In the genomic region with DNA sequence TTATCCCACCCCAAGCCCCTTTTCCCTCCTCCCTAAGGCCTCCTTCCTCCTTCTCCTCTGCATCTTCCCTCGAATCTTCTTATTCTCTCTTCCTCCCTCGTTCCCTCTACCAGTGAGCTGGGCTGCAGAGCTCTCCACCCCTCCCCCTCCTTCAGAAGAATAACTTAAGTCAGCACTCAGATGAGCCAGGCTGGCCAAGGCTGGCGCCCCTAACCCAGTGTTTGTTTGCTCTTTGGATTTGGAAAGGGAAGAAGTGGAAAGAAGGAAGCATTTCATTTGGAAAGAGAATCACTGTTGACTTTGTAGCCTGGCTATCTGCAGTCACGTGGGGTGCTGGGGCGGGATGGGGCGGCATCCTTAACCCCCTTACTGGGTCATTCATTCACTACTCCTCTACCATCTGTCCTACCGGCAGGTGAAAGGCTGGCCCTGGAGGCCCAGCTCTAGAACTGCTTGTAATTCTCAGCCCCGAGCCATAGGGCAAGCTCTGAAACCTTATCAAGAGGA, we compare ENCODE assay signal across 8 mouse cellular contexts. TPM values are rescaled to one million over a fixed set of nuclear protein-coding genes. Genes with fewer than 3 reads are reported as not detected.
DNase-seq lines count a peak whose midpoint lies in the region; ATAC-seq lines count a peak whose summit lies in the region.

No protein-coding gene starts in this region.

- no peak for DNase-seq in heart, postnatal 25 days (ENCODE audit: low spot score)
- DNase-seq in hindbrain, embryonic 10.5 days (ENCODE audit: low spot score): no peak
- no peak for DNase-seq in adrenal gland, postnatal 14 days
- no peak for DNase-seq in frontal cortex, postnatal 10 days (ENCODE audit: low spot score in 2 of 2)

- H3K27ac ChIP-seq in heart, embryonic 11.5 days (ENCODE audit: low read depth, low read length): peak overlapping the region; percentile 7; the same call in 1 of the 2 replicates
- peak overlapping the region; percentile 33; the same call in 1 of the 2 replicates for H3K27ac ChIP-seq in brown adipose tissue, adult 24 weeks (replicated peaks; ENCODE audit: low read depth, low read length)
- peak overlapping the region; percentile 92 for H3K27ac ChIP-seq in hindbrain, embryonic 10.5 days
- peak overlapping the region; percentile 75 for H3K27ac ChIP-seq in limb, embryonic 12.5 days
- peak overlapping the region; percentile 89 for H3K27ac ChIP-seq in stomach, embryonic 15.5 days

- H3K36me3 ChIP-seq in heart, embryonic 11.5 days (ENCODE audit: control insufficient read depth, insufficient read depth, low read length): no peaks in the 10 kb centered on the region
- peaks cover 16% of the 10 kb centered on the region for H3K36me3 ChIP-seq in hindbrain, embryonic 10.5 days
- no peaks in the 10 kb centered on the region for H3K36me3 ChIP-seq in limb, embryonic 12.5 days
- H3K36me3 ChIP-seq in stomach, embryonic 15.5 days: no peaks in the 10 kb centered on the region

- H3K27me3 ChIP-seq in heart, embryonic 11.5 days (ENCODE audit: control insufficient read depth, insufficient read depth, low read length): 0 out of 2 replicates have a peak, but pooled peaks cover 3% of the 10 kb centered on the region
- peaks cover 6% of the 10 kb centered on the region; the same call in 1 of the 2 replicates for H3K27me3 ChIP-seq in hindbrain, embryonic 10.5 days (ENCODE audit: insufficient read depth, poor library complexity, severe bottlenecking)
- peaks cover 10% of the 10 kb centered on the region for H3K27me3 ChIP-seq in limb, embryonic 12.5 days
- H3K27me3 ChIP-seq in stomach, embryonic 15.5 days (replicated peaks): no peaks in the 10 kb centered on the region

- H3K4me2 ChIP-seq in heart, embryonic 11.5 days: peak overlapping the region; percentile 96
- peak overlapping the region; percentile 74 for H3K4me2 ChIP-seq in limb, embryonic 12.5 days
- H3K4me2 ChIP-seq in stomach, embryonic 15.5 days: peak overlapping the region; percentile 82

- intact Hi-C loops in heart, postnatal 25 days (cut with DNase I): loop anchor here (5.0 to 10.0 kb wide), 2 partner anchors 84 to 144 kb away; no protein-coding TSS in a partner anchor

- no peaks in the 10 kb centered on the region for H3K9me3 ChIP-seq in heart, embryonic 11.5 days (replicated peaks; ENCODE audit: control insufficient read depth, low read length)
- H3K9me3 ChIP-seq in hindbrain, embryonic 10.5 days: no peaks in the 10 kb centered on the region
- H3K9me3 ChIP-seq in limb, embryonic 12.5 days: no peaks in the 10 kb centered on the region
- no peaks in the 10 kb centered on the region for H3K9me3 ChIP-seq in stomach, embryonic 15.5 days

- peak overlapping the region; percentile 70 for H3K4me3 ChIP-seq in heart, embryonic 11.5 days (ENCODE audit: low read depth, low read length)
- H3K4me3 ChIP-seq in brown adipose tissue, adult 24 weeks (ENCODE audit: insufficient read depth, low read depth, low read length): peak overlapping the region; percentile 69
- H3K4me3 ChIP-seq in hindbrain, embryonic 10.5 days: peak overlapping the region; percentile 81
- peak overlapping the region; percentile 63 for H3K4me3 ChIP-seq in limb, embryonic 12.5 days (replicated peaks)
- H3K4me3 ChIP-seq in stomach, embryonic 15.5 days (replicated peaks): peak overlapping the region; percentile 72

- H3K9ac ChIP-seq in heart, embryonic 11.5 days (ENCODE audit: low read depth, low read length): peak overlapping the region; percentile 40; the same call in 1 of the 2 replicates
- peak overlapping the region; percentile 77 for H3K9ac ChIP-seq in limb, embryonic 12.5 days (replicated peaks)
- peak overlapping the region; percentile 22 for H3K9ac ChIP-seq in stomach, embryonic 15.5 days

- peaks cover 32% of the 10 kb centered on the region for H3K4me1 ChIP-seq in heart, embryonic 11.5 days (ENCODE audit: control insufficient read depth, insufficient read depth, low read length)
- H3K4me1 ChIP-seq in brown adipose tissue, adult 24 weeks (ENCODE audit: control insufficient read depth, insufficient read depth, insufficient read length, low read length): no peaks in the 10 kb centered on the region; the same call in 1 of the 2 replicates
- peaks cover 62% of the 10 kb centered on the region for H3K4me1 ChIP-seq in hindbrain, embryonic 10.5 days (replicated peaks)
- peaks cover 32% of the 10 kb centered on the region for H3K4me1 ChIP-seq in limb, embryonic 12.5 days (replicated peaks)
- peaks cover 42% of the 10 kb centered on the region for H3K4me1 ChIP-seq in stomach, embryonic 15.5 days

- WGBS in heart, embryonic 11.5 days (ENCODE audit: insufficient replicate concordance): 7% methylated on average over 8 of the region's 8 CpGs
- WGBS in hindbrain, embryonic 10.5 days: 7% methylated on average over 8 of the region's 8 CpGs
- WGBS in limb, embryonic 12.5 days: 15% methylated on average over 8 of the region's 8 CpGs
- WGBS in stomach, embryonic 15.5 days: 8% methylated on average over 8 of the region's 8 CpGs

- no peak for ATAC-seq in heart, embryonic 11.5 days (replicated peaks; ENCODE audit: insufficient number of reproducible peaks, low FRiP score, low TSS enrichment)
- ATAC-seq in limb, embryonic 12.5 days (ENCODE audit: insufficient number of reproducible peaks, insufficient read depth, low FRiP score, low TSS enrichment, low read depth): no peak
- peak; percentile 6; the same call in 1 of the 2 replicates for ATAC-seq in stomach, embryonic 15.5 days (ENCODE audit: insufficient read depth, low FRiP score, low read depth)

RNA-seq across cellular contexts. Expression of a gene that starts 0.6 kb away (rescaled TPM):
- polyA plus RNA-seq in heart, embryonic 11.5 days (2014; fragmentation: Nextera tagmentation; extraction: Ambion mirVana): 110 and 142 TPM in 2 replicates
- 10 to 100 TPM; 17.3 to 20.2 TPM for total RNA-seq in heart, postnatal 25 days (2021)
- polyA plus RNA-seq in brown adipose tissue, adult 24 weeks (2012; ENCODE audit: insufficient read depth, insufficient read length, missing spikeins): 16.9 and 18.2 TPM in 2 replicates
- 273 and 545 TPM in 2 replicates for polyA plus RNA-seq in hindbrain, embryonic 10.5 days (2016; fragmentation: Nextera tagmentation; extraction: Ambion mirVana)
- polyA plus RNA-seq in limb, embryonic 12.5 days (2016; fragmentation: Nextera tagmentation; extraction: Ambion mirVana): 76.3 and 95.6 TPM in 2 replicates
- polyA plus RNA-seq in stomach, embryonic 15.5 days (2015; fragmentation: Nextera tagmentation; extraction: Ambion mirVana): 119 and 135 TPM in 2 replicates
- 56.9 and 79.0 TPM in 2 replicates for total RNA-seq in adrenal gland, postnatal 14 days (2021)

RNA-seq across cellular contexts. Expression of a gene that starts 21.1 kb away (rescaled TPM):
- polyA plus RNA-seq in heart, embryonic 11.5 days (2014; fragmentation: Nextera tagmentation; extraction: Ambion mirVana): 8.6 and 8.9 TPM in 2 replicates
- total RNA-seq in heart, postnatal 25 days (2021): 1 to 10 TPM; 2.3 to 3.3 TPM
- 2.7 and 4.0 TPM in 2 replicates for polyA plus RNA-seq in brown adipose tissue, adult 24 weeks (2012; ENCODE audit: insufficient read depth, insufficient read length, missing spikeins)
- polyA plus RNA-seq in hindbrain, embryonic 10.5 days (2016; fragmentation: Nextera tagmentation; extraction: Ambion mirVana): 10.7 and 11.9 TPM in 2 replicates
- polyA plus RNA-seq in limb, embryonic 12.5 days (2016; fragmentation: Nextera tagmentation; extraction: Ambion mirVana): 8.4 and 8.7 TPM in 2 replicates
- 12.3 and 12.8 TPM in 2 replicates for polyA plus RNA-seq in stomach, embryonic 15.5 days (2015; fragmentation: Nextera tagmentation; extraction: Ambion mirVana)
- total RNA-seq in adrenal gland, postnatal 14 days (2021): 6.6 and 10.0 TPM in 2 replicates

Comparison
In these comparisons a context has a peak if more than half of its experiments do, and no peak if none do; other contexts are left out.
1. H3K27ac ChIP-seq: peak in every context shown above with its lines; median percentile 92 in hindbrain, embryonic 10.5 days; 89 in stomach, embryonic 15.5 days; 75 in limb, embryonic 12.5 days; 33 in brown adipose tissue, adult 24 weeks; 7 in heart, embryonic 11.5 days.
2. H3K9ac ChIP-seq: peak in every context shown above with its lines; median percentile 77 in limb, embryonic 12.5 days; 40 in heart, embryonic 11.5 days; 22 in stomach, embryonic 15.5 days.